Mouse (Mus musculus): ENCODE results near the gene Alpl. TPM values are rescaled to one million over a fixed set of nuclear protein-coding genes. Genes with fewer than 3 reads are reported as not detected.

Gene Alpl
- polyA plus RNA-seq, 1 experiment = 8.2 TPM

DNA sequence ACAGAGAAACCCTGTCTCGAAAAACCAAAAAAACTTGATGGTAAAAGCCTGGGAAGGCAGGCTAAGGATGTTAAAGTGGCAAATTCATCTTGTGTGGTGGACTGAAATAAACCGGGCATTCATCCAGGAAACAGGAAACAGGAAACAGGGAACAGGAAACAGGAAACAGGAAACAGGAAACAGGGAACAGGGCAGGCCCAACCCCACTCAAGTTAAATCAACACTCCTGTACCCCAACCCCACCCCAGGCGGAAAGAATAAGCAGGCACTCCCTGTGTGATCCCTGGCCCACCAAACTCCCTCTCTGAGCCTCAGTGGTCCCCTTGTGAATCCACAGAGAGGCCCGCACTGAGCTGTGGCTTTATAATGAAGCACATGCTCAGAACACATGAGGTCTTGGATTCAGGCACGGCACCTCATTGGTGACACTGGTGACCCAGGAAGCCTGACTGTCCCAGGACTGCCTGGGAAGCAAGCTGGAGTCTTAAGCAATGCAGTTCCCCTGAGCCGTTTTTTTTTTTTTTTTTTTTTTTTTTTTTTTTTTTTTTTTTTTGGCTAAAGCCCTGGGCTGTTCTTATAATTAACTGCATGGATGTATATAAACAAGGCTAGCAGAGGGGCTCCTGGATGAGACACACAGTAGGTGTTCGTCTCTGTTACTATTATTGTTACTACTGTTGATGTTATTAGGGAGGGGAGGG is 8.4 kb downstream of the Alpl start:
- H3K36me3 ChIP-seq (ENCODE audit: control insufficient read depth, insufficient read depth, low read length) = no peaks in the 10 kb centered on the region
- H3K4me1 ChIP-seq (ENCODE audit: control insufficient read depth, insufficient read depth, low read length) = no peaks in the 10 kb centered on the region; the same call in 1 of the 2 replicates
- TF ChIP-seq CTCF (IDR thresholded peaks at IDR 0.05; ENCODE audit: control insufficient read depth, insufficient read depth, insufficient replicate concordance, low read depth, low read length) = no peak
- TF ChIP-seq POLR2A (IDR thresholded peaks at IDR 0.05; ENCODE audit: control insufficient read depth, low read depth, low read length) = no peak
- no peak overlapping the region for H3K27ac ChIP-seq (ENCODE audit: control insufficient read depth, insufficient read depth, low read depth, low read length)
- no peaks in the 10 kb centered on the region for H3K27me3 ChIP-seq (ENCODE audit: control insufficient read depth, insufficient read depth, low read length)
- peak overlapping the region; percentile 58 for H3K4me3 ChIP-seq (ENCODE audit: control insufficient read depth, low read depth, low read length)

DNA sequence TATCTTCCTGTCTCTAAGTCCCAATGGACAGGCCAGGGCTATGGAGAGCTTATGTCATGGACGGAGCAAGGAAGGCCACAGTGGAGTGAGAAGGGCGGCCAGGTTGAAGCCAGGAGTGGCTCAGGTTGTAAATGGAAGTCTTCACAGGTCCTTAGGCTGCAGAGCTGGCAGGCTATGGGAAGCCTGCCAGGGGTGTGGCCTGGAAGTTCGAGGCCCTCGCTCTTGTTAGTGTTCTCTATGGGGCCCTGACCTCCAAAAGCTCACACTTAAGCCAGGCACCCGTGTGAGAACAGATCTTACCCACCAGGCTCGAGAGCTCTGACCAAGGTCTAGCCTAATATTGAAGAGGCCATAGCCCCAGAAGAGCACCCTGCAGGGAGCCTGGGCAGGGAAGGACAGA is 9.7 kb downstream of the Alpl start:
- TF ChIP-seq CTCF (IDR thresholded peaks at IDR 0.05; ENCODE audit: control insufficient read depth, insufficient read depth, insufficient replicate concordance, low read depth, low read length) (no peak), POLR2A (IDR thresholded peaks at IDR 0.05; ENCODE audit: control insufficient read depth, low read depth, low read length) (no peak)
- Histone ChIP-seq H3K4me1 (ENCODE audit: control insufficient read depth, insufficient read depth, low read length) (no peaks in the 10 kb centered on the region; the same call in 1 of the 2 replicates), H3K27ac (ENCODE audit: control insufficient read depth, insufficient read depth, low read depth, low read length) (no peak overlapping the region), H3K4me3 (ENCODE audit: control insufficient read depth, low read depth, low read length) (no peak overlapping the region), H3K27me3 (ENCODE audit: control insufficient read depth, insufficient read depth, low read length) (no peaks in the 10 kb centered on the region), H3K36me3 (ENCODE audit: control insufficient read depth, insufficient read depth, low read length) (no peaks in the 10 kb centered on the region)

GRCm38 (mm10) chr4:137785270-137785669 is 10.9 kb downstream of the Alpl start:
- Histone ChIP-seq H3K27ac (ENCODE audit: control insufficient read depth, insufficient read depth, low read depth, low read length) (no peak overlapping the region), H3K27me3 (ENCODE audit: control insufficient read depth, insufficient read depth, low read length) (no peaks in the 10 kb centered on the region), H3K36me3 (ENCODE audit: control insufficient read depth, insufficient read depth, low read length) (no peaks in the 10 kb centered on the region), H3K4me3 (ENCODE audit: control insufficient read depth, low read depth, low read length) (no peak overlapping the region), H3K4me1 (ENCODE audit: control insufficient read depth, insufficient read depth, low read length) (no peaks in the 10 kb centered on the region; the same call in 1 of the 2 replicates)
- no peak for TF ChIP-seq CTCF (IDR thresholded peaks at IDR 0.05; ENCODE audit: control insufficient read depth, insufficient read depth, insufficient replicate concordance, low read depth, low read length)
- no peak for TF ChIP-seq POLR2A (IDR thresholded peaks at IDR 0.05; ENCODE audit: control insufficient read depth, low read depth, low read length)

- TF ChIP-seq CTCF (IDR thresholded peaks at IDR 0.05; ENCODE audit: control insufficient read depth, insufficient read depth, insufficient replicate concordance, low read depth, low read length) (no peak), POLR2A (IDR thresholded peaks at IDR 0.05; ENCODE audit: control insufficient read depth, low read depth, low read length) (no peak)
- Histone ChIP-seq H3K27ac (ENCODE audit: control insufficient read depth, insufficient read depth, low read depth, low read length) (no peak overlapping the region), H3K27me3 (ENCODE audit: control insufficient read depth, insufficient read depth, low read length) (no peaks in the 10 kb centered on the region), H3K4me3 (ENCODE audit: control insufficient read depth, low read depth, low read length) (no peak overlapping the region), H3K36me3 (ENCODE audit: control insufficient read depth, insufficient read depth, low read length) (no peaks in the 10 kb centered on the region), H3K4me1 (ENCODE audit: control insufficient read depth, insufficient read depth, low read length) (no peaks in the 10 kb centered on the region; the same call in 1 of the 2 replicates)
Measured at GRCm38 (mm10) chr4:137784741-137785140, 11.4 kb downstream of the Alpl start.

- Histone ChIP-seq H3K4me3 (ENCODE audit: control insufficient read depth, low read depth, low read length) (no peak overlapping the region), H3K27me3 (ENCODE audit: control insufficient read depth, insufficient read depth, low read length) (no peaks in the 10 kb centered on the region), H3K27ac (ENCODE audit: control insufficient read depth, insufficient read depth, low read depth, low read length) (no peak overlapping the region), H3K36me3 (ENCODE audit: control insufficient read depth, insufficient read depth, low read length) (no peaks in the 10 kb centered on the region), H3K4me1 (ENCODE audit: control insufficient read depth, insufficient read depth, low read length) (no peaks in the 10 kb centered on the region; the same call in none of the 2 replicates)
- TF ChIP-seq CTCF (IDR thresholded peaks at IDR 0.05; ENCODE audit: control insufficient read depth, insufficient read depth, insufficient replicate concordance, low read depth, low read length) (no peak), POLR2A (IDR thresholded peaks at IDR 0.05; ENCODE audit: control insufficient read depth, low read depth, low read length) (no peak)
Measured at GRCm38 (mm10) chr4:137783541-137784191, 12.5 kb downstream of the Alpl start.

DNA sequence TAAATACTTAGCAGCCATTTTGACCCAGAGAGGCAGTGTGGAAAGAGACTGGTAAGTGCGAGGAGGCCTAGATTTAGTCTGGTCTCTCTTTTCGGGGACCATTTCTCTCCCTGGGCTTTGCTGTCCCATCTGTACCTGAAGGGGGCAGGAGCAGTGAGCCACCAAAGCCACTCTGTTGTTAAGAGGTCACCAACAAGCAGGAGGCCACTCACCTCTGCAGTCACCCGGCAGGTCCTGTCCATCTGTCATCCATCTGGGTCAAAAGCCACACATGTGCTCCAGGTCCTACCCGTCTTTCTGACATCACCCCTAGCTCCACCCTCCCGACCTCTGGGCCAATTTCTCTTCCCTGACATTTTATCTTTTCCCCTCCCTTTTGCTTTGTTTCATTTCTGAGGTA is 14.2 kb downstream of the Alpl start:
- Histone ChIP-seq H3K27ac (ENCODE audit: control insufficient read depth, insufficient read depth, low read depth, low read length) (no peak overlapping the region), H3K36me3 (ENCODE audit: control insufficient read depth, insufficient read depth, low read length) (no peaks in the 10 kb centered on the region), H3K4me3 (ENCODE audit: control insufficient read depth, low read depth, low read length) (no peak overlapping the region), H3K4me1 (ENCODE audit: control insufficient read depth, insufficient read depth, low read length) (no peaks in the 10 kb centered on the region; the same call in 1 of the 2 replicates), H3K27me3 (ENCODE audit: control insufficient read depth, insufficient read depth, low read length) (no peaks in the 10 kb centered on the region)
- no peak for TF ChIP-seq POLR2A (IDR thresholded peaks at IDR 0.05; ENCODE audit: control insufficient read depth, low read depth, low read length)
- no peak for TF ChIP-seq CTCF (IDR thresholded peaks at IDR 0.05; ENCODE audit: control insufficient read depth, insufficient read depth, insufficient replicate concordance, low read depth, low read length)

DNA sequence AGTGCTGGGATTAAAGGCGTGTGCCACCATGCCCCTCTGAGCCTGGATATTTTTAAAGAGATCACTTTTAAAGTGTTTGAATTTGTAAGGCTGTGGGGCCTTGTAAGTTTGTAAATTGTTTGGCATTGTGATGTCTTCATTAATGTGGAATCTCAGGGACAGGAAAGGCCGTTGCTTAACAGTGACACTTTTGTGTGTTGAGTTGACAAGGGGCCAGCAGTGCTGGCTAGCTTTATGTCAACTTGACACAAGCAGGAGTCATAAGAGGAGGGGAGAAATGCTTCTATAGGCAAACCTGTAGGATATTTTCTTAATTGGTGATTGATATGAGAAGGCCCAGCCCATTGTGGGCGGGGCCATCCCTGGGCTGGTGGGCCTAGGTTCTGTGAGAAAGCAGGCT is 15.2 kb downstream of the Alpl start:
- H3K4me1 ChIP-seq (ENCODE audit: control insufficient read depth, insufficient read depth, low read length) = no peaks in the 10 kb centered on the region; the same call in 1 of the 2 replicates
- TF ChIP-seq CTCF (IDR thresholded peaks at IDR 0.05; ENCODE audit: control insufficient read depth, insufficient read depth, insufficient replicate concordance, low read depth, low read length) = no peak
- no peak for TF ChIP-seq POLR2A (IDR thresholded peaks at IDR 0.05; ENCODE audit: control insufficient read depth, low read depth, low read length)
- H3K4me3 ChIP-seq (ENCODE audit: control insufficient read depth, low read depth, low read length) = no peak overlapping the region
- no peaks in the 10 kb centered on the region for H3K36me3 ChIP-seq (ENCODE audit: control insufficient read depth, insufficient read depth, low read length)
- no peaks in the 10 kb centered on the region for H3K27me3 ChIP-seq (ENCODE audit: control insufficient read depth, insufficient read depth, low read length)
- H3K27ac ChIP-seq (ENCODE audit: control insufficient read depth, insufficient read depth, low read depth, low read length) = no peak overlapping the region

All from testis, adult 2 months (tissue).